Mouse (Mus musculus) brown adipose tissue, adult 24 weeks (tissue): ENCODE results near the gene Cyp26c1. TPM values are rescaled to one million over a fixed set of nuclear protein-coding genes. Genes with fewer than 3 reads are reported as not detected.
A peak's percentile ranks its signal among the peaks of the same experiment; 100 is the strongest.

ENCODE experiments used
- H3K27ac ChIP-seq: fragments of 200-500 bp; replicated peaks from 2 replicates; pipeline ENCODE4 v1.5.1; 2012; ENCODE audit warnings: low read depth, mild to moderate bottlenecking, low read length
- H3K4me1 ChIP-seq: fragments of 200-500 bp; 2 replicates; pipeline ENCODE4 v1.6.1; 2012; ENCODE audit warnings: low read length, mixed read lengths; ENCODE audit not compliant: control insufficient read depth, insufficient read depth, insufficient read length
- H3K4me3 ChIP-seq: fragments of 200-500 bp; 2 replicates; pipeline ENCODE4 v1.5.1; 2012; ENCODE audit warnings: low read depth, mild to moderate bottlenecking, low read length, moderate library complexity; ENCODE audit not compliant: insufficient read depth
- polyA plus RNA-seq: library from polyadenylated mRNA; stranded (reverse); fragments of >200 nt; gene quantifications from 2 replicates; pipeline ENCODE4 v1.2.4, GENCODE M21; 2012; ENCODE audit not compliant: missing spikeins, insufficient read depth, insufficient read length

Gene Cyp26c1
- polyA plus RNA-seq: not detected in 2 replicates

DNA sequence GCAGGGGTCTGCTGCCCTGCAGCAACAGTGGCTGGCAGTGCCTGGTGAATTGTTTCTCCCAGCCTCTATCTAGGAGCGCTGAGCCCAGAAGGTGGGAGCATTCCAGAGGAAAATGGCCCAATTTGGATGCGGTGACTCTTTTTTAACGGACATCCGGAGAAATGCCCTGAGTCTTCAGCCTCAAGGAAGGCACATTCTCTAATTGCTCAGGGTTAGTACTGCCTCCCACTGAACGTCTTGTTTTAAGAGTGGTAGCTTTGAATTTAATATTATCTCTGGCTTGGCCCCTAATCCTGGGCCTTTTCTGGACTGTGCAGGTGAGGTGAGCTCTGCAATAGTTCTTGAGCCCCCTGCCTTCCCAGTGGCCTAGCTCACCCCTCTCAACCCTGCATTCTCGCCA is at the start of gene Cyp26c1:
Gene Cyp26c1, plus strand, starts transcription at position 301 of the 400 bp plus-strand sequence.
- H3K4me3 ChIP-seq: no peak within 1 kb of the TSS

DNA sequence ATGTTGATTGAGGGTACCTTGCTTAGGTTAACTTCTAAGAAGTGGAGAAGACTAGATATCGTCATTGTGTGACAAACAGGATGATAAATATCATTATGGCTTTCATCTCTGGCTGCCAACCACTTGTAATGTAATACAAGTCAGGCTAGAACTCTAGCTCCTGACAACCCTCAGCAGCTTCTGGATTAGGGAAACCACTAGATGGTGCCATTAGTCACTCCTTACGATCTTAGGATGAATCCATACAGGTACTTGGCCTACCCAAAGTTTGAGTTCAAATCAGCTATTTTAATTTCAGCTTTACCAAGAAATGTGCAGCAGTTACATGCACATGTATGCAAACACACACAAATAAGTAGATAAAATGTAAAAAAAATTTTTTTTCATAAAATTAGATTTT is 37.4 kb upstream of the Cyp26c1 start:
- H3K4me1 ChIP-seq: no peaks in the 10 kb centered on the region
- no peak overlapping the region for H3K4me3 ChIP-seq
- no peak overlapping the region for H3K27ac ChIP-seq

More for the DNA sequence above, at the start of gene Cyp26c1:
- Histone ChIP-seq H3K27ac (no peak within 1 kb of the TSS), H3K4me1 (no peaks in the 10 kb centered on the region)

DNA sequence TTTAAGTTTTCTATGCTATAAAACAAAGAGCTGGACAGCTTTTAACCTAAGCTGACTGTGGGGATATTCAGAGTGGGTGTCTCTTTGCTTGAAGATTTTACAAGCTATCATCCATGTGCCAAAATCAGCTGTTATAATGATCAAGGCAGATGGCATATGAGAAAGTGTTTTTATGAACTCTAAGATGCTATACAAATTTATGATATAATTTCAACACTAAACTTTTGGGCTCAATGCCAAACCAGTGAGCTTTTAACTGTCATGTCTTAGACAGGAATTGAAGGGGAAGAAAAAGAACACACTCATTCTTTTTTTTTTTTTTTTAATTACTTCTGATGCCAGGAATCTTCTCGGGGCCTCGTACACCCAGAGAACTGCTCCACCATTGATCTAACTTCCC is 34.9 kb upstream of the Cyp26c1 start:
- H3K4me3 ChIP-seq: no peak overlapping the region
- no peaks in the 10 kb centered on the region for H3K4me1 ChIP-seq
- no peak overlapping the region for H3K27ac ChIP-seq

DNA sequence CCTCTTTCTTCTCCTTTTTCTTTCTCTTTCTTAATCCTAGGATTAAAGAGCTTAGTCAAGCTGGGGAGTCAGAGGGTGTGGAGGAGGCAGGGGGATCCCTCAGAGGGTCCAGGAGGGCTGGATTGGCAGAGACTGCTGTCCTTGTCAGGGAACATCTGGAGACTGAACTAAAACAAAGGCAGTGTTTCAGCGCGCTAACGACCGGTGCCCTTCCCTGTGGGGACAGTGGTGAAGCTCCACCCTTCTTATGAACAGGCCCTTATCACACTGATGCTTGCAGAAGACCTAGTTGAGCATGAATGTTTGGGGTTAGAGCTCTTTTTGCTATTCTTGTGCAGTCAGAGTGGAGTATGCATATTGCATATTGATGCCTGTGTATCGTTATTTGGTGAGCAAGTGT is 31.4 kb upstream of the Cyp26c1 start:
- Histone ChIP-seq H3K4me1 (no peaks in the 10 kb centered on the region), H3K4me3 (no peak overlapping the region), H3K27ac (no peak overlapping the region)

DNA sequence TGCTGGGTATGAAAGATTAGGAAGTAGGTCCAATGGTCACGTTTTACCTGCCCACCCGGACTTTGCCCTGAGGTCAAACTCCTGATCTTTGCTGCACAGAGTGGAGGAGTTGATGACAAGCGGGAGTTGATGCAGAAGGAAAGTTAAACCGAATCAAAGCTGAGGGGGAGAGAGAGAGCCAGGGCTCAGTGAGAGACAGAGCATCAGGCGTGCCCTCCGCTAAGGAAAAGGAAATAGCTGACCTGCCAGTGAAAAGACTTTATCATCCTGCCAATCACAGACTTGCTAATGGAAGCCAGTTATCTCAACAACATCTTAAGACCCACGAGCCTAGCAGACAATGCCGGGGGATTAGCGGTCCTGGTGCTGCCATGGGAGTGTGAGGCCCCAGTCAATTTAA is 28.9 kb upstream of the Cyp26c1 start:
- no peaks in the 10 kb centered on the region for H3K4me1 ChIP-seq

DNA sequence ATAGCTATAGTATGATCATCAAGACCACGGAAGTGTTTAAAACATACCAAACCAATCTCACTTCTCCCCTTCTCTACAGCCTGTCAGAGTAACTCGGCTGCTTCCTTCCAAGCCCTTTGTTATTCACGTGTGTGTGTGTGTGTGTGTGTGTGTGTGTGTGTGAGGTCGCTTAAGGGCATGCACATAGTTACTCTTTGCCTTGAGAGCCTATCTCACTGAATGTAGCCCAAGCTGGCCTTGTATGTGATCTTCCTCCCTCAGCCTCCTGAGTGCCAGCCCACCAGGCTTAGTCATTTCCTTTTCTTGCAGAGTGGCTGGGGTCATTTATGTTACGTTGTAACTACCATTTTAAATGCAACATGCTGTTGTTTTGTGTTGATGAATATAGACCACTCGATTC is 20.1 kb upstream of the Cyp26c1 start:
- H3K4me3 ChIP-seq: no peak overlapping the region
- H3K4me1 ChIP-seq: no peaks in the 10 kb centered on the region
- no peak overlapping the region for H3K27ac ChIP-seq

More for the DNA sequence above, 28.9 kb upstream of the Cyp26c1 start:
- Histone ChIP-seq H3K4me3 (no peak overlapping the region), H3K27ac (no peak overlapping the region)

DNA sequence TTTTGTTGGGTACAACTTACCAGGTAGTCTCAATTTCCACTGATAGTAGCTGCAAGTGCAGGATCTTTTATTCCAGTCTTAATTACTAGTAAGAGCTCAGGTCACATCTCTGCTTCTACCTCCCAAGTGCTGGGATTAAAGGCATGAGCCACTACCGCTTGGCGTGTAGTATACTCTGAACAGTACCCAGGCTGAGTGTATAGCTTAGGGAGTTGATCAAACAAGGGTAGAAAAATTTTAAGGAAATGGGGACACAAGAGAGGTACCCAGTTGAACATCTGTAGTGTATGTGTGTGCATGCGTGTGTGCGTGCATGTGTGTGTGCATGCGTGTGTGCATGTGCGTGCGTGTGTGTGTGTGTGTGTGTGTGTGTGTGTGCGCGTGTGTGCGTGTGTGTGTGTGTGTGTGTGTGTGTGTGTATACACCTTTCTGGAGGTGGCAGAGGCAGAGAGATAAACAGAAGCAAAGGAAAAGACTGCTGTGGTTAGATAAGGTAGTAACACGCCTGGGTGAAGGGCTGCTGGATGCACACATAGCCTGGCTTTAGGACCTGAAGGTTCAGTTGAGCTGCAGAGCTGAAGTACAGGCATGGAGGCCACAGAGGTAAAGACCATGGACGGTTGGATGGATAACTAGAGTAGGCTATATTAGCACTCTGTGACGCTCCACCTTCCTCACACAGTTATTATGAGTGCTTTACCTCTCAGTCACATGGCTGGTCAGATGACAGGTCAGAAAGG is 17.4 kb upstream of the Cyp26c1 start:
- H3K27ac ChIP-seq: no peak overlapping the region
- H3K4me1 ChIP-seq: no peaks in the 10 kb centered on the region
- H3K4me3 ChIP-seq: no peak overlapping the region

DNA sequence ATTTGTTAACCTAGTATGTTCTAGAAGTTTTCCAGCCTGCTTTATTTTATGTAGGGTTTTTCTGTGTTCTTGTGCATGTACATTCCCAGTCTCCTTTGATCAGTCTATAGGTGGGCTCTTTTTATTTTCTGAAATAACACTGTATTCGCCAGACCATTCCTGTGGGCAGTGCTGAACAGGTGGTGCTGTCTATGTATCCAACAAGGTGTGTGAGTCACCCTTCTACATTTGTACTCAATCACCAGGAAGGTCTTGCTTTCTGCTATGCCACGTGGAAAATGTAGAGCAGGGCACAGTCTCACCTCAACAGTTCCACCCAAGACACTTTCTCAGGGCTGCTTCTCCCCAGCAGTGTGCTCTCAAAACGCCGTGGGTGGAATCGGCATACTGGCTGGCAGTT is 16.7 kb upstream of the Cyp26c1 start:
- no peak overlapping the region for H3K4me3 ChIP-seq
- H3K27ac ChIP-seq: no peak overlapping the region

DNA sequence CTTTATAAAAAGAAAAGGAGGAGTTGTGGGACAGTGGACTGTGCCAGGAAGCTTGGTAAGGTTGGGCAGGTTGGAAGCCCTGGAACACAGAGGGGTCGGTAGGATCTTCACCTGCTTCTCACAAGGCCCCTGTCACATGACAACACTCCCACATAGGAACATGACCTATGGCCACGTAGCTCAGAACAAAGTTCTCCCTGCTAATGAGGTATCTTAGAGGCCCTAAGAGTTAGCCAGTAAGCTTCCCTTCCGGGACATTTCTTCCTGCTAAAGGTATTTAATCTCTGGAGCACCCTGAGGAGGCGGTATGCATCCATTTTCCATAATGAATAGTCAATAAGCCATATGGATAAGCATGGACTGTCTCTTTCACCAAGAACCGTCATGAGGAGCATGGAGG is 15.9 kb upstream of the Cyp26c1 start:
- H3K27ac ChIP-seq: no peak overlapping the region
- no peaks in the 10 kb centered on the region for H3K4me1 ChIP-seq
- H3K4me3 ChIP-seq: no peak overlapping the region

More for the DNA sequence above, 16.7 kb upstream of the Cyp26c1 start:
- H3K4me1 ChIP-seq: no peaks in the 10 kb centered on the region

DNA sequence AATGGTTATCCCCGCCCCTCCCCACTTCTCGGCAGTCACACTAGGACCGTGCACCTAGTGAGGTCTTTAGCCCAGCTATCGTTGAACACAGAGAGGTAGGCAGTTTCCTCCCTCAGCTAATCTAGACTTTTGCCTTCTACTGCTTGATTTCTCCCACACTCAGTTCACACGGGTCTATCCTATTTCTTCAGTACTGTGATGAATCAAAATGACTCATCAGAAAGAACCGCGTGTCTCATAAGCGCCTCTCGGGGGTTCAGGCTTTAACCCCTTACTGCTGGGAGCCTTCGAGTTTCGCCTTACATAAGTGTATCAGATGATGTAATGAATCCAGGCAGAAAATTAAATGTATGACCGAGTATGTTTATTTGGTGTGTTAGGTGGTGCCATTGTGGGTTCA is 12.0 kb upstream of the Cyp26c1 start:
- H3K4me3 ChIP-seq: no peak overlapping the region
- H3K27ac ChIP-seq: no peak overlapping the region
- H3K4me1 ChIP-seq: no peaks in the 10 kb centered on the region

DNA sequence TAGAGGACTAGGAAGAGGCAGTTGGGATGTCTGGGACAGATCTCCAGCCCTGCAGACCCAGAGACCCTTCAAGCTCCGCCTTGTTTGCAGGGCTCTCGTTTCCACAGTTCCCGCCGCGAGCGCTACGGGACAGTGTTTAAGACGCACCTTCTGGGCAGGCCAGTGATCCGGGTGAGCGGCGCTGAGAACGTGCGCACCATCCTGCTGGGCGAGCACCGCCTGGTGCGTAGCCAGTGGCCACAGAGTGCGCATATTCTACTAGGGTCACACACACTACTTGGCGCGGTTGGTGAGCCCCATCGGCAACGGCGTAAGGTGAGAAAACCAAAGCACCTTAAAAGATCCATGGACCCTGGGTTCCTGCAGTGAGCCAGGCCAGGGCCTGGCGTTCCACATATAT is 966 bp downstream of the Cyp26c1 start:
- Histone ChIP-seq H3K27ac (no peak overlapping the region), H3K4me1 (no peaks in the 10 kb centered on the region), H3K4me3 (no peak overlapping the region)

DNA sequence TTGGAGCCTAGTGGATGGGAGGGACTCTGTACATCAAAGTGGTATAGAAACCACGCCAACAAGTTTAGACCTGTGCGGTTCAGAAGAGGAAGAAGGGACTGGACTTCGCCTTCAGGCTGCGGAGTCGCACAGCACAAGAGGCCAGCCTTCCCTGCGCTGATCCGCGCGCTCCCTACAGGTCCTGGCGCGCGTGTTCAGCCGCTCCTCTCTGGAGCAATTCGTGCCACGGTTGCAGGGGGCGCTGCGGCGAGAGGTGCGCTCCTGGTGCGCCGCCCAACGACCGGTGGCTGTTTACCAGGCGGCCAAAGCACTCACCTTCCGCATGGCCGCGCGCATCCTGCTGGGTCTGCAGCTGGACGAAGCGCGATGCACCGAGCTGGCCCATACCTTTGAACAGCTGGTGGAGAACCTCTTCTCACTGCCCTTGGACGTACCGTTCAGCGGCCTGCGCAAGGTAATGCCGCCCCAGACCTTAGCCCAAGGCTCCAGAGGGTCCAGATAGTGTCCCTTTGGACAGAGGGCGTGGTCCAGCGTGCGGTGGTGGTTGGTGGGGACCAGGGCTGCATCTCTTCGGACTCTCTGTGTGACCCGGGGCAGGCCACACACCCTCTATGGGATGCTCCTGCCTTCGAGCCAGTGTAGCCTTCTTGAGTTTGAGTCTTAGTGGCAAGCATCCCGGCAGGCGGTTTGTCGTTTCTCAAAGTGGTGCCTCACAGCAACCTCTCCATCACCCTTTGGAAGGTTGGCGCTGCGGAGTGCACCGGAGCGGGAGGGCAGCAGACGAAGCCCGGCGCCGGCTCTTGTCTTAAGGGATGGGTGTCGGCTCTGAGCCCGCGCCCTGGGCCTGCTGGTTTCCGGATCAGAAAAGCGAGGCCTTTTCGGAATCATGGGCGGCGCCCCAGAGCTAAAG is 1.8 kb downstream of the Cyp26c1 start:
- Histone ChIP-seq H3K4me1 (no peaks in the 10 kb centered on the region), H3K27ac (no peak overlapping the region), H3K4me3 (no peak overlapping the region)

DNA sequence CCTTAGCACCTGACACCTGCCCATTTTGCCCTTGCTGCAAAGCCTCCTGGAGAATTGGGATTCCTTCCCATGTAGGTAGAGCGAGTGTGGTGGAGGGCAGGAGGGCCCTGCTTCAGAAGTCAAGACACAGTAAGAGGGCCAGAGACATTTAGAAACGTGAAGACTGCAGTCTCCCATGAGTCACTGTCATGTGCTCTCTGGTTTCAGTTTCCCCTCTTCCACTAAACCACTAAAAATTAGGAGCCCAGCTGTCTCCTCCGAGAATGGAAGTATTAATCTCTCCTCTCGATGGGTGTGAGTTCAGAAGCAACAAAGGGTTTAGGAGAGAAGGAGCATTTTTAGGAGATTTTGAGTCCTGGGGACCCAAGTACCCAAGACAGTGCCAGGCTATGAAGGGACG is 4.1 kb downstream of the Cyp26c1 start:
- Histone ChIP-seq H3K4me1 (no peaks in the 10 kb centered on the region), H3K4me3 (no peak overlapping the region)

DNA sequence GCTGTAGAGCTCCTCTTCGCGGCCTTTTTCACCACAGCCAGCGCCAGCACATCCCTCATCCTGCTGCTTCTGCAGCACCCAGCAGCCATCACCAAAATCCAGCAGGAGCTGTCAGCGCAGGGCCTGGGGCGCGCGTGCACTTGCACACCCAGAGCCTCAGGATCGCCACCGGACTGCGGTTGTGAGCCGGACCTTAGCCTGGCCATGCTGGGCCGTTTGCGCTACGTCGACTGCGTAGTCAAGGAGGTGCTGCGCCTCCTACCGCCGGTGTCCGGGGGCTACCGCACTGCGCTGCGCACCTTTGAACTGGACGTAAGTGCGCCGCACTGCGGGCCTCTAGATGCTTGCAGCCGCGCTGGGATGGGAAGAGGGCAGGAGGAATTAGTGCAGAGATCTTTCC is 5.3 kb downstream of the Cyp26c1 start:
- no peaks in the 10 kb centered on the region for H3K4me1 ChIP-seq
- H3K27ac ChIP-seq: no peak overlapping the region
- H3K4me3 ChIP-seq: no peak overlapping the region

More for the DNA sequence above, 4.1 kb downstream of the Cyp26c1 start:
- no peak overlapping the region for H3K27ac ChIP-seq

DNA sequence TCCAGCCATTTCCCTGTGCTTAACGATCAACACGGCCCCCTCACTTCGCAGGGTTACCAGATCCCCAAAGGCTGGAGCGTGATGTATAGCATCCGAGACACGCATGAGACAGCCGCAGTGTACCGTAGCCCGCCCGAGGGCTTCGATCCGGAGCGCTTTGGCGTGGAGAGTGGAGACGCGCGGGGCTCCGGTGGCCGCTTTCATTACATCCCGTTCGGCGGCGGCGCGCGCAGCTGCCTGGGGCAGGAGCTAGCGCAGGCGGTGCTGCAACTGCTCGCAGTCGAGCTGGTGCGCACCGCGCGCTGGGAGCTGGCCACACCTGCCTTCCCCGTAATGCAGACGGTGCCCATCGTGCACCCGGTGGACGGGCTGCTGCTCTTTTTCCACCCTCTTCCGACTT is 7.5 kb downstream of the Cyp26c1 start:
- H3K4me1 ChIP-seq: peaks cover 4% of the 10 kb centered on the region
- H3K27ac ChIP-seq: no peak overlapping the region
- H3K4me3 ChIP-seq: peak overlapping the region; percentile 33
